Mouse (Mus musculus) spleen, adult 12 weeks (tissue): ENCODE results near the gene Gm6657.

Experiments used
- DNase-seq: peaks from one replicate; pipeline ENCODE4 v3.0.0; 2022; ENCODE audit warnings: low spot score

The Gm6657 gene

DNA sequence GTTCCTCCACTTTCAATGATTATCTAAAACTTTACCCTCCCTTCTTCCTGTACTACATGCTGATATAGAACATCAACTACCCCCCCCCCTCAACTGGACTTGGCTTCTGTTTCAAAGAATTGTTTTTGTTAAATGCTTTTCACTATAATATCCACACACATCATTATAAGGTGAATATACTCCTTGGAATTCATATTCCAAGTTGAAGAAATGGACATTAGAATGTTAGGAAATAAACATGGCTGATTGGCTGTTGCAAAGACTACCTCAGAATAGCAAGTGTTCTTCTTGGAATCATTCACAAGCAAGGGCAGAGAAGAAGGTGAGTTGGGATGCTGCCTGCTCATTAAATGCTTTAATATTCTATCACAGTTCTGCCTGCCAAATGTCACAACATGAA lies at the start of gene Gm6657:
Gm6657 (plus strand) TSS at position 301 of the 400 bp plus-strand sequence.
- DNase-seq: no peak

GRCm38 (mm10) chr12:78153308-78154002 lies 40.6 kb upstream of the Gm6657 start:
- DNase-seq: no peak

- no peak for DNase-seq
Measured at GRCm38 (mm10) chr12:78170178-78170577, 23.9 kb upstream of the Gm6657 start.

DNA sequence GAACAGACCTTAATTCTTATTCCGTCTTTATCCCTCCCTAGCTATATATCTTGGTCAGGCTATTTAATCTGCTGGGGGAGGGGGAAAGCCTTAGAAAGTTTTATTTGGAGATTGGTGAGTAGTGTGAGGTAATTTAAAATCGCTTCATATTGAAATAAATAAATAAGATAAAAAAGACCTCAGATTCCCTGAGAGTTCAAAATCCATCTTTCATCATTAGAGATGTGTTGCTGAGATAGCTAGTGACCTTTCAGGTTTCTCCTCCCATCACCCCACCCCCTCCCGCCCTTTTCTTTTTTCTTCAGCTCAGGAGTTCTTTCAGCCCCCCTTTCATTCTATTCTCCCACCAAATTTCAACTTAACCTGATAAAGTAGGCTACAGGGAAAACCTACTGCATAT lies 20.1 kb upstream of the Gm6657 start:
- no peak for DNase-seq

- no peak for DNase-seq
Measured at GRCm38 (mm10) chr12:78174671-78175070, 19.4 kb upstream of the Gm6657 start.

DNA sequence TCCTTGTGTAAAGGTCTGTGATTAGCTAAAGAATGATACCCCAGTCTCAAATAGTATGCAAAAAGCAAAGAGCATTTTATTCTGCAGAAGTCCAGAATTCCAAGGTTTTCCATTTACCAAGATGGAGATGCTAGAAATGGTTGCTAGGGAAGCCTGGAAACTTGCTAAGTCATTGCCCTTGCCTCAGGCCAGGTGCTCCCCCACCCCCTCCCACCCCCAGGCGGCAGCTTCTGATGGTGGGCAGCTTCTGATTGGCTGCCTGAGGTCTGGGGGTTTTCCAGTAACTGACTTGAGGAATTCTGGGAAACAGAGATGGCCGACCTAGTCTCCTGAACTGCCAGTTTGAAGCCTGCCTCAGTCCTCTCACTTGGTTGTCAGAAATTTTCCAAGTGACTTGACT lies 12.6 kb upstream of the Gm6657 start:
- no peak for DNase-seq

GRCm38 (mm10) chr12:78195368-78195767 lies 1.3 kb downstream of the Gm6657 start:
- no peak for DNase-seq

DNA sequence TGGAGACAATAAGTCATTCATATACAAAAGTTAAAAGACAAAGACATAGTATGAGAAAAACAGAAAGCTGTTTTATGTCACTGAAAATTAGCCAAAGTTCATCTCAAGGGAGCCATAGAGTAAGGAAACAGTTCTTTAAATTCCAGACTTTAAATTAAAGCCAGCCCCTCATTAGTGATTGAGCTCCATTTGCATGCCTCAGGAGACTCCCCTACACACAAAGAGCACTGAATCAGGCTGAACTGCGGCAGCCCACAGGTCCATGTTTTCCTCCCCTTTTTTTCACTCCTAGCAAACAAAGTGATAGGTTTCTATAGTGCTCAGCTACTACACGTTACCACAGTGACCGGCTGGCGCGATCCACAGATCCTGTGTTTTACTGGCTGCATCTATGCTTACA lies 9.6 kb downstream of the Gm6657 start:
- DNase-seq: no peak

DNA sequence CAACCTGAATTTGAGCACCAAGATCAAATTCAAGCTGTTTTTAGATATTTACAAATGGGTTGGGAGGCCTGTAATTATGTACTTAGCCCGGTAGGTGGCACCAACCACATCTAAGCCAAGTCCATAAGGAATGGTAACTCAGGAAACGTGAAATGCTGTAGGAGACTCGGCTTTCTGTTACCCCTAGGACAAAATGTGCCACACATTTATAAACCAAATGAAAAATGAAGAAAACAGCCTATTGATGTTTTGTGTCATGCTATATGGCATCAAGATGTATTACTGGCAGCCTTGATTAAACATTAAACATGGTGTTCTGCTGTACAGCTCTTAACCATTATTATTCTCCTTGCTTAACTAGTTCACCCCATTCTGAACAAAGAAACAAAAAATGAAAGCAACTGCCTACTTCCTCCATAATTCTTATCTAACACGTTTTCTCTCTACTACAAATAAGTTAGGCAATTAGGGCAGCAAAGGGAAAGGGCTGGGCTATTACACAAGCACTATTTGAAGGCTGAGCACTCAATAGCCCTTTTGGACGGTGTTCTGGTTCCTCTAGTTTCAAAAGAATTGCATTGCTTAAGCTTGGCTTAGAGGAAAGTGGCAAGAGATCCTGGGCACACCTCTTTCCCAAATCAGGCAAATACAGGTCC lies 12.0 kb downstream of the Gm6657 start:
- peak; percentile 16 for DNase-seq

GRCm38 (mm10) chr12:78206571-78206960 lies 12.5 kb downstream of the Gm6657 start:
- DNase-seq: no peak

- DNase-seq: no peak
Measured at GRCm38 (mm10) chr12:78209856-78210255, 15.8 kb downstream of the Gm6657 start.

- no peak for DNase-seq
Measured at GRCm38 (mm10) chr12:78215490-78215889, 21.4 kb downstream of the Gm6657 start.

DNA sequence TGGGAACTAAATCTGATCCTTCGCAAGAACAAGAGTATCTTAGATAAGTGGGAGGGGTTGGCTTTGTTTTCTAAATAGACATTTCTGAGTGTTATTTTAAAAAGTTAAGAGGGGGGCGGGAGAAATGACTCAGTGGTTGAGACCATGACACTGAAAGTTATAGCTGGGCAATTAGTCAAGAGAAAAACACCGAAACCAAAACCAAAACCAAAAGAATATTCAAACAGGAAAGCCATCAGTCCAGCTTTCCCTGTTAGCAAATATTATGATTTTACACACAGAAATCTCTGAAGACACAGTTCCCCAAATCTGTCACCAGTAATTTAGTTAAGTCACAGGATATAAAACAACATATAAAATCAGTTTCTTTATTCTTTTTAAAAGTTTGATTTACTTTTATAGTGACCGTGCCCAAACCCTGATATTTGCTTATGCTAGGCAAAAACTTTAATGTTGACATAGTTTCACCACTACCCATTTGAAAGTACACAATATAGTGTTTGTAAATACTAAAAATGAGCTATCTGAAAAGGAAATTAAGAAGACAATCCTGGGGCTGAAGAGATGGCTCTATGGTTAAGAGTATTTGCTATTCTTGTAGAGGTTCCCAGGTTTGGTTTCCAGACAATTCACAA lies 25.3 kb downstream of the Gm6657 start:
- no peak for DNase-seq

DNA sequence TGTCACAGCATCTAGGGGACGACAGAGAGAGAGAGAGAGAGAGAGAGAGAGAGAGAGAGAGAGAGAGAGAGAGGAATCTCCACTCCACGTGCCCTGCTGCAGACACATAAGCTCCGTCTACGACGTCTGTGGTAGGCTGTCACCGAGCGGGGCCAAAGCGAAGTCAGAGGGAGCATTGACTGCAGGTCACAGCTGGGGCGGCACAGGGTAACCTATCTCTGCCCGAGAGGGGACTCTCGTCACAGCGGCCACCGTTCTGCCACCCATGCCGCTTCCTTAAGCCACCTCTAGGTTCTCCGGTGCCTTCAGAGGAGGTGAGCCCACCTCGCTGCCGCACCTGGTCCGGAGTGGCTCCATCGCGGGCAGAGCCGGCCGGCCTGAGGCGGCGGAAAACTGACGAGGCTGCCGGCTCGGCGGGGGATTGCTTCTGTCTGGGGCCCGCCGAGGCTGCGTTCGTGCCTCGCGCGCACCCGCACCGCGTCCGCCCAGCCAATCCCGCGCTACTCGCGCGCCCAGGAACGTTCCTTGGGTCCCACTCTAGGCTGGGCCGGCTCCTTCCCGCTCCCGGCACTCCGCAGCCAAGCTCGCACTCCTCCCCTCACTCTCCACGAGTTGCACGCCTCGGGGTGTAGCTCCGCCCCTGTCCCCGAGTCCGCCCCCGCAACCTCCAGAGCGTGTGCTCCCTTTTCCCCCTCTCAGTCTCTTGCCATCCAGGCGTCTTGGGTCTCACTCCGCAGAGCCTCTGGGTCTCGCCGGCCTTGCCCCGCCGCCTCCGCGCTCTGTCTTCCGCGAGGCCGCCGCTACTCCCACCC lies 31.9 kb downstream of the Gm6657 start, which contains the start of gene Gphn:
Gphn (plus strand) TSS at position 673 of the 812 bp plus-strand sequence.
- peak; percentile 65 for DNase-seq

GRCm38 (mm10) chr12:78226519-78226875 lies 32.5 kb downstream of the Gm6657 start:
- no peak for DNase-seq

DNA sequence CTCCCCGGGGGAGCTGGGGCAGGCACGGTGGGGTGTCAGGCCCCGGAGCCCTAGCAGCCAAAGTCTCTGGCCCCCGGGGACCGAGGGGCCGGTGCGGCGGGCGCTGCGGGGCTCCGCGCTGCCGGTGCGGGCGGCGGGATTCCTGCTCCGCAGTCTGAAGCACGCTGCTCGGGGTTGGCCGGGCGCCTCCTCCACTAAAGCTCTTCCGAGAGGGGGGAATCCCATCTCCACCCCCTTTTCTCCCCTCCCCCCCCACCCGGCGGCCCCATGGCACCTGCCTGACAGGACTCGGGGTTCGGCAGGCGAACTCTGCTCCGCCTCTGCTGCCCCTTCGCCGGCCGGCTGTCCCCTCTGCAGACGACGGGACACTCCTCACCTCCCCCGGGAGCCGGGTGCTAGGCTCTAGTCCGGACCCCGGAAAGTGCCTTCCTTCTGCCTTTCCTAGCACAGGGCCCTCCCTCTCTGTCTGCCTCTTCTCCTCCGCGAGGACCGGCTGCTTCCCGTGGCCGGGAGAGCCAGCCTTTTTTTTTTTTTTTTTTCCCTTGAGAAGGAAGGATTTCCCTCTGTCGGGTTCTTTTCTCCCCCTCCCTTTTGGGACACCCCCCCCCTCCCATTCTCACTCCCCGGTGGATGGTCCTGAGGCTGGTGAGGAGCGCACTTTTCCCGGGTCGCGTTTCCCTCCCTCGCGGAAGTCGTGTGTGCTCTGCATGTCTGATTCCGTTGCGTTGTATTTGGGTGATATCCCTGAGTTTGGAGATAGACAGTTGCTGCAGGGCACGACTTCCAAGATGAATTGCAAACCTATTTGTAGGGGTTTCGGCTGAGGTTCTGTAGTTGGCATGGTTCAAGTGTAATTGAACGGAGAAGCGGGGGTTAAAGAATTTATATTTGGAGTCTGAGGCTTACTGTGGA lies 33.2 kb downstream of the Gm6657 start:
- peak; percentile 5 for DNase-seq

GRCm38 (mm10) chr12:78228139-78228538 lies 34.1 kb downstream of the Gm6657 start:
- no peak for DNase-seq

DNA sequence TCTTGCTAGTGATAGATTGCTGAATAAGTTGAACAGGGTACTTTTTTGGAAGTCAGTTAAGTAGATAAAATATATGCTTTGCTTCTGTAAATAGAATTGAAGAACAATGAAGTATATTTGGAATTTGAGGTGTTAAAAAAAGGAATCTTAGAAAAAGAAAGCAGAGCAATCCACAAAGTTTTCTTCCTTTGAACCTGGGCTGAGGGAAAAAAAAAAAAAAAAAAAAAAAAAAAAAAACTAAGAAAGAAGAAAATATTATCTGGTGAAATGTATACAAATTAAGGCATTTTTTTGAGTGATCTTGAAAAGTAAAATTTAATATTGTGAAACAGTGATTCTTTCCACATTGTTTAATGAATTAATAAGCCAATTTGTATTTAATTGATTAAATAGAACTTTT lies 38.5 kb downstream of the Gm6657 start:
- DNase-seq: no peak

DNA sequence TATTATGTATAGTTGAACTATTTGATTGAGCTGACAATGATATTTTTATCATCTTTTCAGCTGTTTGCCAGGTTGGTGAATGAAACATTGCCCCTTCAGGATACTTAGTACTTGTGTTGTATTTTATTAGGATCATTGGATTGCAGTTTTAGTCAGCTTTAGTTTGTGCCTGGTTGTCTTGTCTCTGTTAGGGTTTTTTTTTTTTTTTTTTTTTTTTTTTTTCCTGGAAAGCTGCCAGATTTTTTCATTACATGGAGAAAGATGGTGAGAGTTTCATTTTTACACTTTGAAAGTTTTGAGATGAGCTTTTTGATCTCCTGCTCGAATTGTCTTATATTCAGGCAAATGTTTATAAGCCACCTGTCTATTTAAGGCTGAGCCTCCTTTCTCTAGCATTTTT lies 54.3 kb downstream of the Gm6657 start:
- no peak for DNase-seq

DNA sequence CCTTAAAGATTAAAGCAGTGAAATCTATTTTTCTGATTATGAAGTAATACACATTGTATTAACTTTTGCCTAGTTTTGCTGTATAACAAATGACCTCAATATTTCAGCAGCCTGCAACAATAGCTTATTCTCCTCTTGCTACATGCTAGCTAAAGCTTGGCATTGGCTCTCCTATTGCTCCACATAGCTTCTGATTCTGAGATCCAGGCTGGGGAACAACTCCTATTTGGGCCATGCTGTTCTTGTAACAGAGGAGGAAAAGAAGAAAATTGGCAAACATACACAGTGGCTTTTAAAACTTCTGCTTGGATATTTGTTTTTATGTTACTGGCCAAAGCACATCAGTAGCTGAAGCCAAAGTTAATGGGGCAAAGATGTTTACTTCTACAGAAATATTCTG lies 55.1 kb downstream of the Gm6657 start:
- no peak for DNase-seq
